In the genomic region with DNA sequence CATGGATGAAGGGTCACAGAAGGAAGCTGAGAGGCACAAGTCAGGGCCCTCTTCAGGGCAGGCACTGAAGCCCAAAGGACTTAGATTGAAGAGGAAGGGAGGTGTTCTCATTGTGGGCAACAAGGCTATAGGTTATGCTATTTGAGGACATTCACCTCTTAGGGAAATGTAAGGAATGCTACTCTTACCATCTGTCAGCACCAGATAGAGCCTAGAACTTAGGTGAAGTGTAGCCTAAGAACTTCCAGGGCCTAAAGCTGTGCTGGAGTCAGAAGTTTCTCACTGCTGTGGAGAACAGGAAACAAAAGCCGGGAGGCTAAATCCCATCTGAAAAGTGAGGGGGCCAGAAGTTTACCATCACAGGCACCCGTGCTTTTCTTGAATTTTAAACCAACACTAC, we compare ENCODE assay signal across 25 mouse cellular contexts.
DNase-seq lines count a peak whose midpoint lies in the region; ATAC-seq and TF ChIP-seq lines count a peak whose summit lies in the region.
"Had no signal": no experiment of that assay in that cellular context is flagged by ENCODE, and none has a peak within 500 bp of the region (broad histone marks: within the 10 kb centered on the region; RNA-seq: fewer than 3 reads in every experiment).

No protein-coding gene starts in this region.

- intact Hi-C loops in heart, adult 2 months (cut with DNase I) = loop anchor here (5.0 kb wide), 1 partner anchor 116 kb away; no protein-coding TSS in a partner anchor
- intact Hi-C loops in heart, postnatal 36 days (cut with DNase I) = loop anchor here (5.0 kb wide), 2 partner anchors 51 to 111 kb away; no protein-coding TSS in a partner anchor
- intact Hi-C loops in heart, postnatal 10 days (cut with DNase I) = loop anchor here (5.0 kb wide), 2 partner anchors 51 to 116 kb away; no protein-coding TSS in a partner anchor

- H3K27me3 ChIP-seq in heart, adult 2 months (ENCODE audit: control insufficient read depth, insufficient read depth, low read length) = no peaks in the 10 kb centered on the region
- no peaks in the 10 kb centered on the region for H3K27me3 ChIP-seq in heart, embryonic 12.5 days (replicated peaks)
- no peaks in the 10 kb centered on the region for H3K27me3 ChIP-seq in heart, embryonic 15.5 days
- H3K27me3 ChIP-seq in hindbrain, embryonic 14.5 days (ENCODE audit: control insufficient read depth, insufficient read depth, low read length) = no peaks in the 10 kb centered on the region
- H3K27me3 ChIP-seq in hindbrain, embryonic 10.5 days (ENCODE audit: insufficient read depth, poor library complexity, severe bottlenecking) = no peaks in the 10 kb centered on the region
- H3K27me3 ChIP-seq: embryonic facial prominence, embryonic 13.5 days; forebrain, embryonic 12.5 days; forebrain, embryonic 15.5 days; hindbrain, embryonic 15.5 days had no signal

- no peak for TF ChIP-seq CTCF in heart, adult 2 months (IDR thresholded peaks at IDR 0.05)

- no peak for DNase-seq in heart, adult 2 months
- DNase-seq in heart, postnatal 36 days = no peak
- no peak for DNase-seq in heart, postnatal 10 days
- no peak for DNase-seq in heart, adult 9 months (ENCODE audit: low spot score in 2 of 2)
- no peak for DNase-seq in hindbrain, embryonic 14.5 days (ENCODE audit: low spot score)
- DNase-seq in hindbrain, embryonic 10.5 days (ENCODE audit: low spot score) = no peak
- DNase-seq: adrenal gland, adult 8-10 months; adrenal gland, postnatal 25 days; cerebellum, adult 11-12 months; cerebellum, adult 8-10 months; cerebellum, postnatal 10 days; cerebellum, postnatal 36 days; embryo, embryonic 11 days; gastrocnemius, postnatal 25 days; kidney, adult 2 months had no signal

- 0 out of 2 replicates have a peak, but pooled peaks have one; percentile 42 for ATAC-seq in heart, embryonic 12.5 days (ENCODE audit: insufficient number of reproducible peaks, low FRiP score)
- ATAC-seq in heart, embryonic 15.5 days (replicated peaks; ENCODE audit: insufficient number of reproducible peaks, insufficient read depth, low FRiP score, low read depth) = peak; percentile 64; the same call in 1 of the 2 replicates
- ATAC-seq in hindbrain, embryonic 14.5 days (ENCODE audit: low FRiP score) = no peak
- ATAC-seq: activated CD4-positive, CD25-positive, alpha-beta regulatory T cell, adult 4 months; forebrain, embryonic 15.5 days; intestine, postnatal 0 days had no signal

- H3K9ac ChIP-seq in heart, adult 2 months (ENCODE audit: low read depth, low read length) = peak overlapping the region; percentile 54
- H3K9ac ChIP-seq in heart, embryonic 12.5 days = no peak overlapping the region
- H3K9ac ChIP-seq in heart, embryonic 15.5 days = no peak overlapping the region
- H3K9ac ChIP-seq in hindbrain, embryonic 14.5 days = no peak overlapping the region
- H3K9ac ChIP-seq: embryonic facial prominence, embryonic 13.5 days; forebrain, embryonic 12.5 days; forebrain, embryonic 15.5 days; hindbrain, embryonic 15.5 days had no signal

- peaks cover 2% of the 10 kb centered on the region for H3K4me1 ChIP-seq in heart, adult 2 months (ENCODE audit: control insufficient read depth, insufficient read depth, low read length)
- H3K4me1 ChIP-seq in heart, embryonic 12.5 days (replicated peaks) = peaks cover 16% of the 10 kb centered on the region
- H3K4me1 ChIP-seq in heart, embryonic 15.5 days (replicated peaks) = peaks cover 15% of the 10 kb centered on the region
- no peaks in the 10 kb centered on the region for H3K4me1 ChIP-seq in hindbrain, embryonic 14.5 days (replicated peaks; ENCODE audit: control insufficient read depth, insufficient read depth, low read length)
- no peaks in the 10 kb centered on the region for H3K4me1 ChIP-seq in hindbrain, embryonic 10.5 days (replicated peaks)
- H3K4me1 ChIP-seq: embryonic facial prominence, embryonic 10.5 days; embryonic facial prominence, embryonic 13.5 days; forebrain, embryonic 12.5 days; forebrain, embryonic 15.5 days; hindbrain, embryonic 15.5 days had no signal

- peak overlapping the region; percentile 90 for H3K27ac ChIP-seq in heart, adult 2 months
- peak overlapping the region; percentile 94 for H3K27ac ChIP-seq in heart, embryonic 12.5 days (ENCODE audit: poor library complexity, severe bottlenecking)
- peak overlapping the region; percentile 96 for H3K27ac ChIP-seq in heart, embryonic 15.5 days
- 0 out of 2 replicates have a peak overlapping the region, but pooled peaks have one; percentile 43 for H3K27ac ChIP-seq in hindbrain, embryonic 14.5 days
- no peak overlapping the region for H3K27ac ChIP-seq in hindbrain, embryonic 10.5 days
- H3K27ac ChIP-seq: embryonic facial prominence, embryonic 10.5 days; embryonic facial prominence, embryonic 13.5 days; forebrain, embryonic 12.5 days; forebrain, embryonic 15.5 days; hindbrain, embryonic 15.5 days had no signal

- H3K4me3 ChIP-seq in heart, adult 2 months = no peak overlapping the region
- no peak overlapping the region for H3K4me3 ChIP-seq in heart, embryonic 12.5 days
- no peak overlapping the region for H3K4me3 ChIP-seq in heart, embryonic 15.5 days
- H3K4me3 ChIP-seq in hindbrain, embryonic 14.5 days (replicated peaks; ENCODE audit: low read length) = no peak overlapping the region
- H3K4me3 ChIP-seq in hindbrain, embryonic 10.5 days = no peak overlapping the region
- H3K4me3 ChIP-seq: embryonic facial prominence, embryonic 10.5 days; embryonic facial prominence, embryonic 13.5 days; erythroblast, embryonic 14.5 days; forebrain, embryonic 12.5 days; forebrain, embryonic 15.5 days; hindbrain, embryonic 15.5 days had no signal

- peaks cover 4% of the 10 kb centered on the region; the same call in 1 of the 2 replicates for H3K36me3 ChIP-seq in heart, adult 2 months (ENCODE audit: control insufficient read depth, insufficient read depth, low read length)
- no peaks in the 10 kb centered on the region for H3K36me3 ChIP-seq in heart, embryonic 12.5 days
- no peaks in the 10 kb centered on the region for H3K36me3 ChIP-seq in heart, embryonic 15.5 days
- no peaks in the 10 kb centered on the region for H3K36me3 ChIP-seq in hindbrain, embryonic 14.5 days (replicated peaks; ENCODE audit: control insufficient read depth, insufficient read depth)
- H3K36me3 ChIP-seq in hindbrain, embryonic 10.5 days = no peaks in the 10 kb centered on the region
- H3K36me3 ChIP-seq: embryonic facial prominence, embryonic 10.5 days; embryonic facial prominence, embryonic 13.5 days; forebrain, embryonic 12.5 days; forebrain, embryonic 15.5 days; hindbrain, embryonic 15.5 days had no signal

- H3K4me2 ChIP-seq in heart, embryonic 12.5 days = no peak overlapping the region
- no peak overlapping the region for H3K4me2 ChIP-seq in heart, embryonic 15.5 days
- no peak overlapping the region for H3K4me2 ChIP-seq in hindbrain, embryonic 14.5 days (replicated peaks)
- H3K4me2 ChIP-seq: embryonic facial prominence, embryonic 13.5 days; forebrain, embryonic 12.5 days; forebrain, embryonic 15.5 days; hindbrain, embryonic 15.5 days had no signal

- no peaks in the 10 kb centered on the region for H3K79me2 ChIP-seq in heart, adult 2 months (replicated peaks; ENCODE audit: control insufficient read depth, insufficient read depth, low read length)

- 32% methylated on average over 2 of the region's 2 CpGs for WGBS in heart, adult 2 months
- 14% methylated on average over 2 of the region's 2 CpGs for WGBS in heart, embryonic 12.5 days
- WGBS in heart, embryonic 15.5 days = 23% methylated on average over 2 of the region's 2 CpGs
- WGBS in hindbrain, embryonic 14.5 days = 63% methylated on average over 2 of the region's 2 CpGs
- 57% methylated on average over 2 of the region's 2 CpGs for WGBS in hindbrain, embryonic 10.5 days

- TF ChIP-seq POLR2A in heart, adult 2 months (IDR thresholded peaks at IDR 0.05; ENCODE audit: insufficient read depth, low read depth, low read length) = no peak

- H3K9me3 ChIP-seq in heart, embryonic 12.5 days (replicated peaks) = no peaks in the 10 kb centered on the region
- no peaks in the 10 kb centered on the region for H3K9me3 ChIP-seq in heart, embryonic 15.5 days (replicated peaks)
- no peaks in the 10 kb centered on the region for H3K9me3 ChIP-seq in hindbrain, embryonic 14.5 days (ENCODE audit: control insufficient read depth, low read length)
- no peaks in the 10 kb centered on the region for H3K9me3 ChIP-seq in hindbrain, embryonic 10.5 days
- H3K9me3 ChIP-seq: embryonic facial prominence, embryonic 10.5 days; embryonic facial prominence, embryonic 13.5 days; forebrain, embryonic 12.5 days; forebrain, embryonic 15.5 days; hindbrain, embryonic 15.5 days had no signal

- TF ChIP-seq EP300 in heart, adult 2 months (IDR thresholded peaks at IDR 0.05; ENCODE audit: insufficient read depth, low read depth, low read length) = no peak
